In genomic region chr7:79279376-79280029, GRCm38 (mm10) we compare ENCODE assay signal across 8 mouse cellular contexts. TPM values are rescaled to one million over a fixed set of nuclear protein-coding genes. Genes with fewer than 3 reads are reported as not detected.
DNase-seq lines count a peak whose midpoint lies in the region; ATAC-seq and TF ChIP-seq lines count a peak whose summit lies in the region.

No protein-coding gene starts in this region.

- peak overlapping the region; percentile 79; the same call in 1 of the 2 replicates for H3K27ac ChIP-seq in forebrain, embryonic 13.5 days
- no peak overlapping the region for H3K27ac ChIP-seq in forebrain, postnatal 0 days (ENCODE audit: low read depth, low read length)
- peak overlapping the region; percentile 5; the same call in 1 of the 2 replicates for H3K27ac ChIP-seq in heart, embryonic 16.5 days (ENCODE audit: low read length)

- peak overlapping the region; percentile 38; the same call in 1 of the 2 replicates for H3K9ac ChIP-seq in forebrain, embryonic 13.5 days
- no peak overlapping the region for H3K9ac ChIP-seq in forebrain, postnatal 0 days
- no peak overlapping the region for H3K9ac ChIP-seq in heart, embryonic 16.5 days (ENCODE audit: low read length)

- H3K36me3 ChIP-seq in forebrain, embryonic 13.5 days (ENCODE audit: poor library complexity, severe bottlenecking): no peaks in the 10 kb centered on the region
- H3K36me3 ChIP-seq in forebrain, postnatal 0 days (ENCODE audit: insufficient read depth): no peaks in the 10 kb centered on the region; the same call in 1 of the 2 replicates
- no peaks in the 10 kb centered on the region for H3K36me3 ChIP-seq in heart, embryonic 16.5 days (ENCODE audit: control insufficient read depth, insufficient read depth)

- H3K4me2 ChIP-seq in forebrain, embryonic 13.5 days: 0 out of 2 replicates have a peak overlapping the region, but pooled peaks have one; percentile 31
- no peak overlapping the region for H3K4me2 ChIP-seq in forebrain, postnatal 0 days (ENCODE audit: low read depth)
- H3K4me2 ChIP-seq in heart, embryonic 16.5 days (ENCODE audit: low read depth, low read length): no peak overlapping the region

- no peak overlapping the region for H3K4me3 ChIP-seq in forebrain, embryonic 13.5 days
- no peak overlapping the region for H3K4me3 ChIP-seq in forebrain, postnatal 0 days (ENCODE audit: low read depth, low read length)
- H3K4me3 ChIP-seq in heart, embryonic 16.5 days (ENCODE audit: low read length): no peak overlapping the region

- no peaks in the 10 kb centered on the region for H3K9me3 ChIP-seq in forebrain, embryonic 13.5 days (replicated peaks)
- H3K9me3 ChIP-seq in forebrain, postnatal 0 days (ENCODE audit: low read length): no peaks in the 10 kb centered on the region
- no peaks in the 10 kb centered on the region for H3K9me3 ChIP-seq in heart, embryonic 16.5 days (replicated peaks; ENCODE audit: control insufficient read depth, low read length)

- no peak for ATAC-seq in forebrain, embryonic 13.5 days
- no peak for ATAC-seq in forebrain, postnatal 0 days
- no peak for ATAC-seq in heart, embryonic 16.5 days (replicated peaks; ENCODE audit: extremely low read depth, insufficient read depth, low FRiP score)

- no peak for DNase-seq in forebrain, postnatal 0 days
- peak; percentile 17 for DNase-seq in A20 (ENCODE audit: low read depth, low spot score)
- DNase-seq in lung, adult 18-20 months: peak; percentile 55 to 80
- DNase-seq in adipocyte (ENCODE audit: low spot score): no peak
- no peak for DNase-seq in cerebellum, adult 18-20 months
- no peak for DNase-seq in spleen, adult 12 weeks (ENCODE audit: low spot score)

- H3K4me1 ChIP-seq in forebrain, embryonic 13.5 days: peaks cover 74% of the 10 kb centered on the region
- peaks cover 30% of the 10 kb centered on the region for H3K4me1 ChIP-seq in forebrain, postnatal 0 days (ENCODE audit: insufficient read depth)
- peaks cover 32% of the 10 kb centered on the region for H3K4me1 ChIP-seq in heart, embryonic 16.5 days (ENCODE audit: control insufficient read depth, insufficient read depth, low read length)

- no peak for TF ChIP-seq CTCF in forebrain, postnatal 0 days (IDR thresholded peaks at IDR 0.05; ENCODE audit: low read depth)

- H3K27me3 ChIP-seq in forebrain, embryonic 13.5 days: no peaks in the 10 kb centered on the region
- no peaks in the 10 kb centered on the region for H3K27me3 ChIP-seq in forebrain, postnatal 0 days (ENCODE audit: insufficient read depth, low read length)
- H3K27me3 ChIP-seq in heart, embryonic 16.5 days (ENCODE audit: control insufficient read depth, insufficient read depth, low read length): no peaks in the 10 kb centered on the region

- 72% methylated on average over 10 of the region's 10 CpGs for WGBS in forebrain, embryonic 13.5 days
- WGBS in forebrain, postnatal 0 days: 64% methylated on average over 10 of the region's 10 CpGs
- 60% methylated on average over 10 of the region's 10 CpGs for WGBS in heart, embryonic 16.5 days

RNA-seq across cellular contexts. Expression of gene Abhd2, which starts 6.5 kb away (rescaled TPM):
- 16.9 and 17.3 TPM in 2 replicates for polyA plus RNA-seq in forebrain, embryonic 13.5 days (2015; fragmentation: Nextera tagmentation; extraction: Ambion mirVana)
- total RNA-seq in forebrain, postnatal 0 days (2014; rRNA removed): 66.8 and 88.0 TPM in 2 replicates
- 22.5 and 26.0 TPM in 2 replicates for polyA plus RNA-seq in forebrain, postnatal 0 days (2015; fragmentation: Nextera tagmentation; extraction: Ambion mirVana)
- polyA plus RNA-seq in heart, embryonic 16.5 days (2015; fragmentation: Nextera tagmentation; extraction: Ambion mirVana): 4.1 and 4.9 TPM in 2 replicates

Comparison
In these comparisons a context has a peak if more than half of its experiments do, and no peak if none do; other contexts are left out.
1. DNase-seq: peak in A20 (single experiment) and lung, adult 18-20 months (2 of 2); none in forebrain, postnatal 0 days (single experiment), adipocyte (single experiment), cerebellum, adult 18-20 months (0 of 2) and spleen, adult 12 weeks (single experiment).